Mouse (Mus musculus): ENCODE measurements at regions not wholly inside any gene's neighbourhood (a gene's known extent, or its start where the extent isn't known, plus 50 kb on each side); places are given as distances from the start of the nearest gene placed in this dataset.

GRCm38 (mm10) chr11:24293209-24293608, 215.4 kb downstream of the Bcl11a start:
- Histone ChIP-seq H3K4me3 (replicated peaks) (no peak overlapping the region), H3K27me3 (replicated peaks) (peaks cover 28% of the 10 kb centered on the region), H3K4me1 (peaks cover 37% of the 10 kb centered on the region), H3K36me3 (replicated peaks; ENCODE audit: low read length) (no peaks in the 10 kb centered on the region), H3K9me3 (no peaks in the 10 kb centered on the region)
- TF ChIP-seq FLI1 (IDR thresholded peaks at IDR 0.05; ENCODE audit: low read length) (no peak), GATA1 (IDR thresholded peaks at IDR 0.05; ENCODE audit: borderline replicate concordance, low read length) (no peak)

- no peak for TF ChIP-seq FLI1 (IDR thresholded peaks at IDR 0.05; ENCODE audit: low read length)
- TF ChIP-seq GATA1 (IDR thresholded peaks at IDR 0.05; ENCODE audit: borderline replicate concordance, low read length) = no peak
- no peaks in the 10 kb centered on the region for H3K36me3 ChIP-seq (replicated peaks; ENCODE audit: low read length)
- H3K4me3 ChIP-seq (replicated peaks) = no peak overlapping the region
- no peaks in the 10 kb centered on the region for H3K9me3 ChIP-seq
- H3K4me1 ChIP-seq = peaks cover 40% of the 10 kb centered on the region
- peaks cover 28% of the 10 kb centered on the region for H3K27me3 ChIP-seq (replicated peaks)
These were observed 216.1 kb downstream of the Bcl11a start for GRCm38 (mm10) chr11:24293860-24294531.

- Histone ChIP-seq H3K36me3 (replicated peaks; ENCODE audit: low read length) (no peaks in the 10 kb centered on the region), H3K27me3 (replicated peaks) (peaks cover 22% of the 10 kb centered on the region), H3K9me3 (no peaks in the 10 kb centered on the region), H3K4me3 (replicated peaks) (peak overlapping the region; percentile 10), H3K4me1 (peaks cover 40% of the 10 kb centered on the region)
- TF ChIP-seq GATA1 (IDR thresholded peaks at IDR 0.05; ENCODE audit: borderline replicate concordance, low read length) (no peak), FLI1 (IDR thresholded peaks at IDR 0.05; ENCODE audit: low read length) (no peak)
These were observed 219.2 kb downstream of the Bcl11a start for GRCm38 (mm10) chr11:24296893-24297624.

GRCm38 (mm10) chr11:24297763-24298162, 219.9 kb downstream of the Bcl11a start:
- Histone ChIP-seq H3K36me3 (replicated peaks; ENCODE audit: low read length) (no peaks in the 10 kb centered on the region), H3K4me3 (replicated peaks) (no peak overlapping the region), H3K9me3 (no peaks in the 10 kb centered on the region), H3K27me3 (replicated peaks) (peaks cover 19% of the 10 kb centered on the region), H3K4me1 (peaks cover 40% of the 10 kb centered on the region)
- TF ChIP-seq GATA1 (IDR thresholded peaks at IDR 0.05; ENCODE audit: borderline replicate concordance, low read length) (no peak), FLI1 (IDR thresholded peaks at IDR 0.05; ENCODE audit: low read length) (no peak)

GRCm38 (mm10) chr11:24300351-24300750, 222.5 kb downstream of the Bcl11a start:
- no peaks in the 10 kb centered on the region for H3K36me3 ChIP-seq (replicated peaks; ENCODE audit: low read length)
- H3K4me3 ChIP-seq (replicated peaks) = no peak overlapping the region
- peaks cover 14% of the 10 kb centered on the region for H3K27me3 ChIP-seq (replicated peaks)
- H3K4me1 ChIP-seq = peaks cover 30% of the 10 kb centered on the region
- no peaks in the 10 kb centered on the region for H3K9me3 ChIP-seq
- TF ChIP-seq FLI1 (IDR thresholded peaks at IDR 0.05; ENCODE audit: low read length) (no peak), GATA1 (IDR thresholded peaks at IDR 0.05; ENCODE audit: borderline replicate concordance, low read length) (no peak)

- H3K4me1 ChIP-seq = peaks cover 31% of the 10 kb centered on the region
- H3K4me3 ChIP-seq (replicated peaks) = no peak overlapping the region
- no peaks in the 10 kb centered on the region for H3K36me3 ChIP-seq (replicated peaks; ENCODE audit: low read length)
- no peaks in the 10 kb centered on the region for H3K9me3 ChIP-seq
- no peak for TF ChIP-seq GATA1 (IDR thresholded peaks at IDR 0.05; ENCODE audit: borderline replicate concordance, low read length)
- no peak for TF ChIP-seq FLI1 (IDR thresholded peaks at IDR 0.05; ENCODE audit: low read length)
- H3K27me3 ChIP-seq (replicated peaks) = peaks cover 14% of the 10 kb centered on the region
These were observed 223.3 kb downstream of the Bcl11a start for GRCm38 (mm10) chr11:24301201-24301600.

GRCm38 (mm10) chr11:24305145-24305553, 227.3 kb downstream of the Bcl11a start:
- TF ChIP-seq FLI1 (IDR thresholded peaks at IDR 0.05; ENCODE audit: low read length) (no peak), GATA1 (IDR thresholded peaks at IDR 0.05; ENCODE audit: borderline replicate concordance, low read length) (no peak)
- H3K9me3 ChIP-seq = 0 out of 2 replicates have a peak, but pooled peaks cover under 1% of the 10 kb centered on the region
- no peaks in the 10 kb centered on the region for H3K36me3 ChIP-seq (replicated peaks; ENCODE audit: low read length)
- peaks cover 28% of the 10 kb centered on the region for H3K4me1 ChIP-seq
- no peak overlapping the region for H3K4me3 ChIP-seq (replicated peaks)
- peaks cover 11% of the 10 kb centered on the region for H3K27me3 ChIP-seq (replicated peaks)

- Histone ChIP-seq H3K36me3 (replicated peaks; ENCODE audit: low read length) (no peaks in the 10 kb centered on the region), H3K9me3 (peaks cover 4% of the 10 kb centered on the region), H3K4me3 (replicated peaks) (peak overlapping the region; percentile 16), H3K4me1 (peaks cover 28% of the 10 kb centered on the region), H3K27me3 (replicated peaks) (peaks cover 9% of the 10 kb centered on the region)
- no peak for TF ChIP-seq FLI1 (IDR thresholded peaks at IDR 0.05; ENCODE audit: low read length)
- no peak for TF ChIP-seq GATA1 (IDR thresholded peaks at IDR 0.05; ENCODE audit: borderline replicate concordance, low read length)
These were observed 227.8 kb downstream of the Bcl11a start for GRCm38 (mm10) chr11:24305691-24306090.

- H3K9me3 ChIP-seq = peaks cover 4% of the 10 kb centered on the region
- H3K4me1 ChIP-seq = peaks cover 28% of the 10 kb centered on the region
These were observed 228.2 kb downstream of the Bcl11a start for GRCm38 (mm10) chr11:24306101-24306500.

More at GRCm38 (mm10) chr11:24306101-24306500, 228.2 kb downstream of the Bcl11a start:
- Histone ChIP-seq H3K36me3 (replicated peaks; ENCODE audit: low read length) (no peaks in the 10 kb centered on the region), H3K4me3 (replicated peaks) (peak overlapping the region; percentile 16), H3K27me3 (replicated peaks) (peaks cover 8% of the 10 kb centered on the region)
- TF ChIP-seq GATA1 (IDR thresholded peaks at IDR 0.05; ENCODE audit: borderline replicate concordance, low read length) (no peak), FLI1 (IDR thresholded peaks at IDR 0.05; ENCODE audit: low read length) (no peak)

All from megakaryocyte, embryonic 14.5 days (primary cell).